Mouse (Mus musculus): Measurements from ENCODE around the gene 1700020D05Rik. TPM values are rescaled to one million over a fixed set of nuclear protein-coding genes. Genes with fewer than 3 reads are reported as not detected.

The 1700020D05Rik gene
- polyA plus RNA-seq, 1 experiment from 2014 or later, result not detected

DNA sequence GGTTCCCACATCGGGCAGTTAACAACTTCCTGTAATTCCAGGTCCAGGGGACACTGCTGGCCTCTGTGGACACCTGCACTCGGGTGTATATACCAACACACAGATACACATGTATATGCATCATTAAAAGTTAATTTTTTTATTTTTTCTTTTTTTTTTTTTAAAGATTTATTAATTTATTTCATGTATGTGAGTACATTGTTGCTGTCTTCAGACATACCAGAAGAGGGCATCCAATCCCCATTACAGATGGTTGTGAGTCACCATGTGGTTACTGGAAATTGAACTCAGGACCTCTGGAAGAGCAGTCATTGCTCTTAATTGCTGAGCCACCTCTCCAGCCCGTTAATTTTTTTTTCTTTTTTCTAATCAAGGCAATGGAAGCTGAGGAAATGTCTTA, 30.7 kb downstream of the 1700020D05Rik start:
- Histone ChIP-seq H3K27ac (ENCODE audit: low read length) (no peak overlapping the region), H3K4me2 (ENCODE audit: low read depth, low read length) (no peak overlapping the region), H3K9me3 (replicated peaks; ENCODE audit: control insufficient read depth, low read length) (no peaks in the 10 kb centered on the region), H3K36me3 (ENCODE audit: control insufficient read depth, insufficient read depth) (no peaks in the 10 kb centered on the region; the same call in 1 of the 2 replicates), H3K4me3 (ENCODE audit: low read length) (no peak overlapping the region), H3K9ac (ENCODE audit: low read length) (no peak overlapping the region), H3K27me3 (ENCODE audit: control insufficient read depth, insufficient read depth, low read length) (no peaks in the 10 kb centered on the region), H3K4me1 (ENCODE audit: control insufficient read depth, insufficient read depth, low read length) (peaks cover 8% of the 10 kb centered on the region)
- no peak for ATAC-seq (replicated peaks; ENCODE audit: extremely low read depth, insufficient read depth, low FRiP score)
- WGBS, result 77% methylated on average over 3 of the region's 3 CpGs

DNA sequence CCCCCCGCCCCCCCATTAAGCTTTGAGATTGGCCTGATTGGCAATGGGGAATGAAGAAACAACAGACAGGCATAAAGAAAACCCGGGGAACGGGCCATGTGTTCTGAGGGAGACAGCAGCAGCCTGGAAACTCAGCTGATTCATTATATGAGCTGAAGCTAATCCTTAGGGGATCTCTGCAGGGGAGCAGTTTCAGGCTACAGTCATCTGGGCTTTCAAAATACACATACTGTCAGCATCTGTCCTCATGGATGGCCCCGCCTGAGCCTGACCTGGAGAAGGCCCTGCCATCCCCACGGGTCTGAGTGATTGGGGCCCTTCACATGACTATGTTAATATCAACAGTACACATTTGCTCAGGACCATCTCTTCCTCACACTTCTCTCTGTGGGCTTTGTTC, 31.7 kb downstream of the 1700020D05Rik start:
- no peak for ATAC-seq (replicated peaks; ENCODE audit: extremely low read depth, insufficient read depth, low FRiP score)
- peaks cover 8% of the 10 kb centered on the region for H3K4me1 ChIP-seq (ENCODE audit: control insufficient read depth, insufficient read depth, low read length)
- H3K4me3 ChIP-seq (ENCODE audit: low read length), result no peak overlapping the region
- no peaks in the 10 kb centered on the region for H3K9me3 ChIP-seq (replicated peaks; ENCODE audit: control insufficient read depth, low read length)
- H3K9ac ChIP-seq (ENCODE audit: low read length), result no peak overlapping the region
- no peak overlapping the region for H3K4me2 ChIP-seq (ENCODE audit: low read depth, low read length)
- H3K36me3 ChIP-seq (ENCODE audit: control insufficient read depth, insufficient read depth), result peaks cover 6% of the 10 kb centered on the region; the same call in 1 of the 2 replicates
- WGBS, result 49% methylated on average over 5 of the region's 5 CpGs
- H3K27ac ChIP-seq (ENCODE audit: low read length), result no peak overlapping the region
- H3K27me3 ChIP-seq (ENCODE audit: control insufficient read depth, insufficient read depth, low read length), result no peaks in the 10 kb centered on the region

DNA sequence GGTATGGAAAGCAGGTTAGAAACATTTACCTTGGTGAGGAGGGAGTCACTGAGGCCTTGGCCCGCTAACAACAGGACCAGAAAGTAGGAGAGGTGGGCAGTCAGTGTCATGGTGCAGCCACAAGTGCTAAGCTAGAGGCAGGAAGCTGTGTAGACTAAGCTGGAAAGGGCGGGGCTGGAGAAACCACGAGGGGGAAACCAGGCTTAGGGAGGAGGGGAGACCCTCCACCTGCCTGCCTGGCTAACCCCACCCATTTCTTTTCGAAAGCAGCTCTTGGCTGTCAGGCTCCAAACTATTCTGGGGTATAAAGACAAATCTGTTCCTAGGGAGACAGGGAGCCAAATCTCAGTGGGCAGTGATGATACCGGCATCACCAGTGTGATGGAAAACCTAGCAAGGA, 35.2 kb downstream of the 1700020D05Rik start, which contains the start of gene Ctsw:
Gene Ctsw, minus strand, starts transcription at position 134 of the 400 bp plus-strand sequence.
- Histone ChIP-seq H3K4me2 (ENCODE audit: low read depth, low read length) (no peak within 1 kb of the TSS), H3K9ac (ENCODE audit: low read length) (0 out of 2 replicates have a peak within 1 kb of the TSS, but pooled peaks have one; percentile 25), H3K9me3 (replicated peaks; ENCODE audit: control insufficient read depth, low read length) (no peaks in the 10 kb centered on the region), H3K27ac (ENCODE audit: low read length) (no peak within 1 kb of the TSS), H3K4me3 (ENCODE audit: low read length) (no peak within 1 kb of the TSS), H3K4me1 (ENCODE audit: control insufficient read depth, insufficient read depth, low read length) (peaks cover 10% of the 10 kb centered on the region), H3K36me3 (ENCODE audit: control insufficient read depth, insufficient read depth) (peaks cover 28% of the 10 kb centered on the region), H3K27me3 (ENCODE audit: control insufficient read depth, insufficient read depth, low read length) (no peaks in the 10 kb centered on the region)
- no peak for ATAC-seq (replicated peaks; ENCODE audit: extremely low read depth, insufficient read depth, low FRiP score)
- WGBS, result 48% methylated on average over 5 of the region's 5 CpGs

DNA sequence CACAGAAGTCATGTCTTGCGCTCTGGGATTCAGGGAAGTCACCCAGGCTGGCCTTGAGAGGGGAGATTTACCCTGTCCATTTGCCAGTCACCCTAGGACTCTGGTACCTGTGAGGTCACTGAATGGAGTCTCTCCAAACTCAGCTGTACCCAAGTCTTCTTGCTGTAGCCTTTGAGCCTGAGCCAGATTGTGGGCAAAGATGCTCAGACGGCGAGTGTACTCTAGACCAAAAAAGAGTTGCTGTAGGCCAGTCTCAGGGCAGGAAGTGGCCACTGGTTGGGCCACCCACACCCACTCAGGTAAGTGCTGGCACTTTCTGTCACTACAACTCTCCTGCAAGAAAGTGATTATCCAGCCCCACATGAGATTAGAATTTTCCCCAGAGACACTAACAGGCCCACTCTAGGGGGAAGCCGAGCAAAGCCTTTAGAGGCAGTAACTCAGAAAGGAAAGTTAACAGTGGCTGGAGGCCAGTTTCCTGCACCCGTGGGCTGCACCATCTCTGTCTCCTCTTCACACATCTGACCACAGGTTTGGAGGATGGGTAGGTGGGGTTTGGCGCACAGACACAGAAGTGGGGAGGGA, 36.6 kb downstream of the 1700020D05Rik start:
- Histone ChIP-seq H3K4me2 (ENCODE audit: low read depth, low read length) (no peak overlapping the region), H3K27ac (ENCODE audit: low read length) (no peak overlapping the region), H3K36me3 (ENCODE audit: control insufficient read depth, insufficient read depth) (peaks cover 33% of the 10 kb centered on the region), H3K9ac (ENCODE audit: low read length) (no peak overlapping the region), H3K27me3 (ENCODE audit: control insufficient read depth, insufficient read depth, low read length) (no peaks in the 10 kb centered on the region), H3K4me1 (ENCODE audit: control insufficient read depth, insufficient read depth, low read length) (peaks cover 10% of the 10 kb centered on the region), H3K9me3 (replicated peaks; ENCODE audit: control insufficient read depth, low read length) (no peaks in the 10 kb centered on the region), H3K4me3 (ENCODE audit: low read length) (no peak overlapping the region)
- WGBS, result 81% methylated on average over 6 of the region's 6 CpGs
- ATAC-seq (replicated peaks; ENCODE audit: extremely low read depth, insufficient read depth, low FRiP score), result no peak

DNA sequence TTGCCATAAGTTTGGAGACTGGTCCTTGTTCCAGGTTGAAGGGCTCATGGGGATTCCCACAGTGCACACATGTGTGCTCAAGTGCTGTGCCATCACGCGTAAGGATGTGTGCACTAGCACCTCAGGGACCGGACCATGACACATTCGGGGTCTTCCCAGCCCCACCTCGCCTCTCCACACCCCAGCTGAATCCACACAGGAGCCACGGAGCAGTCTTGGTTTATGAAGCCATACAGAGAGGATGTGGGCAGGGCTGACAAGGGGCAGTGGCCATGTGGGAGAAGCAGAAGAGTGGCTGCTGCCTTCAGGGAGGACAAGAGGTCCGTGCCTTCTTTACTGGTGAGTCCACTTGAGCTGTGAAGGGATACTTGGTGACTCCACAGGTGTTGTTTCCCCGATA, 38.5 kb downstream of the 1700020D05Rik start:
- Histone ChIP-seq H3K9me3 (replicated peaks; ENCODE audit: control insufficient read depth, low read length) (no peaks in the 10 kb centered on the region), H3K27me3 (ENCODE audit: control insufficient read depth, insufficient read depth, low read length) (no peaks in the 10 kb centered on the region), H3K4me3 (ENCODE audit: low read length) (peak overlapping the region; percentile 49), H3K4me1 (ENCODE audit: control insufficient read depth, insufficient read depth, low read length) (peaks cover 18% of the 10 kb centered on the region), H3K36me3 (ENCODE audit: control insufficient read depth, insufficient read depth) (peaks cover 33% of the 10 kb centered on the region), H3K9ac (ENCODE audit: low read length) (peak overlapping the region; percentile 75; the same call in 1 of the 2 replicates), H3K27ac (ENCODE audit: low read length) (peak overlapping the region; percentile 93), H3K4me2 (ENCODE audit: low read depth, low read length) (peak overlapping the region; percentile 58)
- 95% methylated on average over 8 of the region's 8 CpGs for WGBS
- ATAC-seq (replicated peaks; ENCODE audit: extremely low read depth, insufficient read depth, low FRiP score), result no peak

DNA sequence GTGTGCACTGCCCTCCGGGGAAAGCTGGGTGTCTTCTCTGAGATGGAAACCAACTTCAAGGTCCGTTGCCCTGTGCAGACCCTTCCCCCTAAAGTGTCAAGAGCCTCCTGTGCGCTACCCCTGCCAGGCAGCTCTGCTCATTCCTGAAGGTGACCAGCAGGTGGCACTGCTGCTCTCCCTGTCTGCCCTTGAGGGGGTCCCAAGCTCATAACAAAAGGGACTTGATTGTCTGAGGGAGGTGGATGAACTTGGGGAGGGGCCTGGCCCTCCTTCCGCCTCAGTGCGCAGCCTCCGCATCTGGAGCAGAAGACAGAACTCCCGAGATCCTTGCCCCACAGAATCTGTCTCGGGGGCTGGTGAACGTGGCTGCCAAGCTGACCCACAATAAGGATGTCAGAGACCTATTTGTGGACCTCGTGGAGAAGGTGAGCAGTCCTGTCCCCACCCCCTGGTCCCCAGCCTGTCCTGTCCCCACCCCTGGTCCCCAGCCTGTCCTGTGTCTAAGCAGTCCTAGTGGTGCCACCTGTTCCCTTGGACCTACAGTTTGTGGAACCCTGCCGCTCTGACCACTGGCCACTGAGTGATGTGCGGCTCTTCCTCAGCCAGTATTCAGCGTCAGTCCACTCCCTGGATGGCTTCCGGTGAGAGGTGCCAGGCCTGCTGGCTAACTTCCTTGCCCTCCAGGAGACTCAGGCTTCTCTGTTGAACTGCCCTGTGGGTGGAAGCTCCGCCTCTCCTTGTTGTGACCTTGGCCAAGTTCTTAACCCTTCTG, 39.6 kb downstream of the 1700020D05Rik start:
- no peaks in the 10 kb centered on the region for H3K27me3 ChIP-seq (ENCODE audit: control insufficient read depth, insufficient read depth, low read length)
- H3K27ac ChIP-seq (ENCODE audit: low read length), result peak overlapping the region; percentile 93
- peak overlapping the region; percentile 49 for H3K4me3 ChIP-seq (ENCODE audit: low read length)
- peak overlapping the region; percentile 75 for H3K9ac ChIP-seq (ENCODE audit: low read length)
- 33% methylated on average over 15 of the region's 15 CpGs for WGBS
- H3K9me3 ChIP-seq (replicated peaks; ENCODE audit: control insufficient read depth, low read length), result no peaks in the 10 kb centered on the region
- peaks cover 18% of the 10 kb centered on the region for H3K4me1 ChIP-seq (ENCODE audit: control insufficient read depth, insufficient read depth, low read length)
- peak overlapping the region; percentile 58 for H3K4me2 ChIP-seq (ENCODE audit: low read depth, low read length)
- peaks cover 33% of the 10 kb centered on the region for H3K36me3 ChIP-seq (ENCODE audit: control insufficient read depth, insufficient read depth)
- ATAC-seq (replicated peaks; ENCODE audit: extremely low read depth, insufficient read depth, low FRiP score), result peak; percentile 66

DNA sequence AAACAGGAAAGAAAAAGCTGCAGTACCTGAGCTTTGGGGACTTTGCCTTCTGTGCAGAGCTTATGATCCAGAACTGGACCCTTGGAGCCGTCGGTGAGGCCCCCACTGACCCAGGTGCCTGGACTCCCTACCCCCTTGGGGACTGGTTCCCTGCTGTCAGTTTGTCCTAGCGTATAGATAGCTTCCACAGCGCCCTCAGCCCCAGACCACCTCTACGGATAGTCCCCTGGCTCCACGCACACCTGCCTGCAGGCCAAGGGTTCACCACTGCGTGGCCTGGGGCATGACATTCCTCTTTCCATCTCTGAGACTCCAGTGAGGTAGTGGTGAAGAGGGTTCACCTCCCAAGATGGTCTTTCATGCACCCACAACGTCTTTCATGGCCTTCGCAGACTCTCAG, 40.4 kb downstream of the 1700020D05Rik start:
- H3K9ac ChIP-seq (ENCODE audit: low read length), result no peak overlapping the region
- peaks cover 19% of the 10 kb centered on the region for H3K4me1 ChIP-seq (ENCODE audit: control insufficient read depth, insufficient read depth, low read length)
- H3K4me3 ChIP-seq (ENCODE audit: low read length), result no peak overlapping the region
- H3K27ac ChIP-seq (ENCODE audit: low read length), result no peak overlapping the region
- peaks cover 33% of the 10 kb centered on the region for H3K36me3 ChIP-seq (ENCODE audit: control insufficient read depth, insufficient read depth)
- H3K27me3 ChIP-seq (ENCODE audit: control insufficient read depth, insufficient read depth, low read length), result no peaks in the 10 kb centered on the region
- 89% methylated on average over 9 of the region's 9 CpGs for WGBS
- ATAC-seq (replicated peaks; ENCODE audit: extremely low read depth, insufficient read depth, low FRiP score), result no peak
- no peaks in the 10 kb centered on the region for H3K9me3 ChIP-seq (replicated peaks; ENCODE audit: control insufficient read depth, low read length)
- no peak overlapping the region for H3K4me2 ChIP-seq (ENCODE audit: low read depth, low read length)

DNA sequence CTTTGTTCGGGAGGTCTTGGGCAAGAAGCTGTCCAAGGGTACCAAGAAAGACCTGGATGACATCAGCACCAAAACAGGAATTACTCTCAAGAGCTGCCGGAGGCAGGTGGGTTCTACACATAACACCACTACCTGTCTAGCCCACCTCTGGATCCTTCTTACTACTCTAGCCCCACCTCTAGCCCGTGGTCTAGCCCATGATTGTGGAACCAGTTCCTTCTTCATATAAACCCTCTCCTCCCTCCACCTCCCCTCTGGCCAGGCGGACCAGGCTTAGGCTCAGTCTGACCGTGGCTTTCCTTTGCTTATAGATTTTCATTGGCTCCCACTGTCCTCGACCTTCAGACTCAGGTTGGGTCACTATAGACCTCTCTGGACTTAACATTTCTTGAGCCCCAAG, 42.2 kb downstream of the 1700020D05Rik start:
- H3K9me3 ChIP-seq (replicated peaks; ENCODE audit: control insufficient read depth, low read length), result no peaks in the 10 kb centered on the region
- H3K27ac ChIP-seq (ENCODE audit: low read length), result no peak overlapping the region
- H3K4me1 ChIP-seq (ENCODE audit: control insufficient read depth, insufficient read depth, low read length), result peaks cover 26% of the 10 kb centered on the region
- peaks cover 25% of the 10 kb centered on the region for H3K36me3 ChIP-seq (ENCODE audit: control insufficient read depth, insufficient read depth)
- H3K9ac ChIP-seq (ENCODE audit: low read length), result peak overlapping the region; percentile 88
- H3K4me3 ChIP-seq (ENCODE audit: low read length), result peak overlapping the region; percentile 87
- ATAC-seq (replicated peaks; ENCODE audit: extremely low read depth, insufficient read depth, low FRiP score), result no peak
- WGBS, result 84% methylated on average over 6 of the region's 6 CpGs
- peak overlapping the region; percentile 93 for H3K4me2 ChIP-seq (ENCODE audit: low read depth, low read length)
- no peaks in the 10 kb centered on the region for H3K27me3 ChIP-seq (ENCODE audit: control insufficient read depth, insufficient read depth, low read length)

DNA sequence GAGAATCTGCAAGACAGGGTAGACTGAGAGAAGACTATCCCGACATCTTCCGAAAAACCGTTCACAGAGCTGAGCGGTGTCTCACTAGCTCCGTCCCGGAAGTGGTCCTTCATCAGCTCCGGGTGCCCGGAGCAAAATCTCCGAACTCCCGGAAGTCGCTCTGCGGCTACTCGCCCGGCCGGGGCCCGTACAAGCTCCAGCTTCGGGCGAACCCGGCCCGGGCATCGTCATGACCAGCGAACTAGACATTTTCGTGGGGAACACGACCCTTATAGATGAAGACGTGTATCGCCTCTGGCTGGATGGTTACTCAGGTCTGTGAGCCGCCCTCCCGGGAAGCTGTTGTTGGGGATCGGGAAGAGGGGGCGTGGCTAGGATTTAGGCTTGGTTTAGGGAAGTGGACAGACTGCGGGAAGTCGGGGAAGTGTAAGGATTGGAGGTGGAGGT, 43.1 kb downstream of the 1700020D05Rik start, which contains the start of gene Fibp:
Gene Fibp, plus strand, starts transcription at position 151 of the 447 bp plus-strand sequence.
- WGBS, result 0% methylated on average over 32 of the region's 32 CpGs
- H3K4me3 ChIP-seq (ENCODE audit: low read length), result peak within 1 kb of the TSS; percentile 87
- no peaks in the 10 kb centered on the region for H3K9me3 ChIP-seq (replicated peaks; ENCODE audit: control insufficient read depth, low read length)
- H3K9ac ChIP-seq (ENCODE audit: low read length), result peak within 1 kb of the TSS; percentile 88
- peak within 1 kb of the TSS; percentile 93 for H3K4me2 ChIP-seq (ENCODE audit: low read depth, low read length)
- peak; percentile 26; the same call in 1 of the 2 replicates for ATAC-seq (replicated peaks; ENCODE audit: extremely low read depth, insufficient read depth, low FRiP score)
- peaks cover 36% of the 10 kb centered on the region for H3K4me1 ChIP-seq (ENCODE audit: control insufficient read depth, insufficient read depth, low read length)
- peaks cover 16% of the 10 kb centered on the region for H3K36me3 ChIP-seq (ENCODE audit: control insufficient read depth, insufficient read depth)
- peak within 1 kb of the TSS; percentile 78 for H3K27ac ChIP-seq (ENCODE audit: low read length)
- H3K27me3 ChIP-seq (ENCODE audit: control insufficient read depth, insufficient read depth, low read length), result no peaks in the 10 kb centered on the region

Data from heart, embryonic 16.5 days (tissue).